9 mouse cellular contexts compared by ENCODE assay signal in genomic region chr3:88071783-88072182, GRCm38 (mm10). TPM values are rescaled to one million over a fixed set of nuclear protein-coding genes. Genes with fewer than 3 reads are reported as not detected.
DNase-seq lines count a peak whose midpoint lies in the region; ATAC-seq and TF ChIP-seq lines count a peak whose summit lies in the region.
"Had no signal": no experiment of that assay in that cellular context is flagged by ENCODE, and none has a peak within 500 bp of the region (broad histone marks: within the 10 kb centered on the region; RNA-seq: fewer than 3 reads in every experiment).

No protein-coding gene starts in this region.

- DNase-seq in ES-E14 (ENCODE audit: low read depth, low spot score), result peak; percentile 83
- peak; percentile 87 for DNase-seq in forebrain, embryonic 14.5 days (ENCODE audit: low spot score)
- peak; percentile 63 for DNase-seq in heart, postnatal 25 days (ENCODE audit: low spot score)
- peak; percentile 66 for DNase-seq in large intestine, adult 2 months (ENCODE audit: low read depth, low spot score)
- peak; percentile 90 for DNase-seq in lung, adult 2 months
- DNase-seq in testis, postnatal 14 days (ENCODE audit: low spot score), result peak; percentile 79

- H3K4me3 ChIP-seq in ES-E14 (ENCODE audit: insufficient read depth in 1 of 2, low read depth in 1 of 2, low read length in 2 of 2, poor library complexity in 1 of 2, severe bottlenecking in 1 of 2), result no peak overlapping the region
- no peak overlapping the region for H3K4me3 ChIP-seq in forebrain, embryonic 14.5 days (ENCODE audit: low read depth, low read length)
- no peak overlapping the region for H3K4me3 ChIP-seq in lung, adult 2 months (replicated peaks; ENCODE audit: extremely low read depth, low read depth, low read length)
- H3K4me3 ChIP-seq in olfactory bulb, adult 2 months (ENCODE audit: insufficient read depth, low read depth, low read length), result no peak overlapping the region
- H3K4me3 ChIP-seq: megakaryocyte, embryonic 14.5 days had no signal

- in situ Hi-C loops in ES-E14 (cut with MboI; ENCODE audit: low sequenced_read_pairs in 2 of 2, unreplicated experiment in 2 of 2), result loop anchor here in 1 of 2 experiments (5.0 kb wide), 1 partner anchor 49 kb away; no protein-coding TSS in a partner anchor

- H3K9me3 ChIP-seq in ES-E14 (ENCODE audit: control insufficient read depth, insufficient read depth, low read depth, low read length), result no peaks in the 10 kb centered on the region
- no peaks in the 10 kb centered on the region for H3K9me3 ChIP-seq in forebrain, embryonic 14.5 days (replicated peaks; ENCODE audit: control insufficient read depth, low read length)
- H3K9me3 ChIP-seq: megakaryocyte, embryonic 14.5 days had no signal

- peak; percentile 58; the same call in 1 of the 2 replicates for ATAC-seq in cerebellum, adult (ENCODE audit: insufficient number of reproducible peaks, low FRiP score, low TSS enrichment)
- ATAC-seq in forebrain, embryonic 14.5 days, result peak; percentile 80

- WGBS in forebrain, embryonic 14.5 days, result 2% methylated on average over 5 of the region's 5 CpGs
- 2% methylated on average over 5 of the region's 5 CpGs for WGBS in large intestine, adult 2 months
- 1% methylated on average over 5 of the region's 5 CpGs for WGBS in lung, adult 2 months
- 3% methylated on average over 5 of the region's 5 CpGs for WGBS in olfactory bulb, adult 2 months

- H3K4me1 ChIP-seq in ES-E14 (ENCODE audit: control insufficient read depth in 2 of 2, insufficient read depth in 2 of 2, low read length in 2 of 2, poor library complexity in 1 of 2), result no peaks in the 10 kb centered on the region
- no peaks in the 10 kb centered on the region for H3K4me1 ChIP-seq in forebrain, embryonic 14.5 days (ENCODE audit: control insufficient read depth, insufficient read depth, low read length)
- H3K4me1 ChIP-seq in lung, adult 2 months (ENCODE audit: control insufficient read depth, insufficient read depth, low read length), result no peaks in the 10 kb centered on the region
- peaks cover 5% of the 10 kb centered on the region; the same call in 1 of the 2 replicates for H3K4me1 ChIP-seq in olfactory bulb, adult 2 months (ENCODE audit: control insufficient read depth, insufficient read depth, low read length)

- intact Hi-C loops in heart, postnatal 25 days (cut with DNase I), result loop anchor here (1.0 to 5.0 kb wide), 3 partner anchors 44 to 136 kb away; partner anchors contain the start of gene Hapln2

- no peak overlapping the region for H3K9ac ChIP-seq in ES-E14 (ENCODE audit: insufficient read depth, low read depth, low read length, poor library complexity, severe bottlenecking)
- H3K9ac ChIP-seq in forebrain, embryonic 14.5 days (ENCODE audit: low read length), result no peak overlapping the region

- peak; percentile 97 for TF ChIP-seq CTCF in lung, adult 2 months (IDR thresholded peaks at IDR 0.05; ENCODE audit: insufficient read depth, low read length)
- TF ChIP-seq CTCF in olfactory bulb, adult 2 months (IDR thresholded peaks at IDR 0.05; ENCODE audit: insufficient read depth, low read depth, low read length), result peak; percentile 80

- no peaks in the 10 kb centered on the region for H3K27me3 ChIP-seq in forebrain, embryonic 14.5 days (replicated peaks; ENCODE audit: control insufficient read depth, insufficient read depth, low read length)

- no peaks in the 10 kb centered on the region for H3K36me3 ChIP-seq in ES-E14 (ENCODE audit: control insufficient read depth, insufficient read depth, low read length, poor library complexity, severe bottlenecking)
- H3K36me3 ChIP-seq in forebrain, embryonic 14.5 days (ENCODE audit: control insufficient read depth, insufficient read depth, low read length), result no peaks in the 10 kb centered on the region

- no peak overlapping the region for H3K4me2 ChIP-seq in forebrain, embryonic 14.5 days (ENCODE audit: low read length)

- no peak for TF ChIP-seq POLR2A in lung, adult 2 months (IDR thresholded peaks at IDR 0.05; ENCODE audit: borderline replicate concordance, extremely low read depth, low read depth, low read length)
- no peak for TF ChIP-seq POLR2A in olfactory bulb, adult 2 months (IDR thresholded peaks at IDR 0.05; ENCODE audit: insufficient read depth, low read depth, low read length)

- H3K27ac ChIP-seq in ES-E14 (ENCODE audit: insufficient read depth, low read depth, low read length, poor library complexity, severe bottlenecking), result no peak overlapping the region
- H3K27ac ChIP-seq in forebrain, embryonic 14.5 days (ENCODE audit: low read depth, low read length), result no peak overlapping the region
- no peak overlapping the region for H3K27ac ChIP-seq in olfactory bulb, adult 2 months (ENCODE audit: insufficient read depth, low read depth, low read length)

TF ChIP-seq in ES-E14, 5 proteins besides CTCF, POLR2A, EP300 and RAD21:
- no peak for TF ChIP-seq MAFK (IDR thresholded peaks at IDR 0.05; ENCODE audit: insufficient read depth, low read depth, low read length)
- no peak for TF ChIP-seq HCFC1 (IDR thresholded peaks at IDR 0.05; ENCODE audit: borderline replicate concordance, insufficient read depth, low read length)
- peak; percentile 93 for TF ChIP-seq ZC3H11A (IDR thresholded peaks at IDR 0.05; ENCODE audit: borderline replicate concordance, low read depth, low read length)
- TF ChIP-seq CHD2 (IDR thresholded peaks at IDR 0.05; ENCODE audit: low read depth, low read length), result no peak
- no peak for TF ChIP-seq ZNF384 (IDR thresholded peaks at IDR 0.05; ENCODE audit: low read depth, low read length)
TF ChIP-seq in ES-E14: peak in this region for 1.

RNA-seq across cellular contexts. Expression of gene Ttc24, which starts 6.3 kb away (rescaled TPM):
- not detected in 2 replicates for total RNA-seq in ES-E14 (2012; rRNA removed)
- polyA plus RNA-seq in forebrain, embryonic 14.5 days (2014; fragmentation: Nextera tagmentation; extraction: Ambion mirVana), result not detected in 2 replicates
- not detected for total RNA-seq in heart, postnatal 25 days (2021)
- not detected in 2 replicates for polyA plus RNA-seq in large intestine, adult 2 months (2012; rRNA removed)
- not detected in 2 replicates for polyA plus RNA-seq in lung, adult 2 months (2012; rRNA removed)
- polyA plus RNA-seq in olfactory bulb, adult 2 months (2012; ENCODE audit: insufficient read depth, insufficient read length, low replicate concordance, missing spikeins), result not detected in 2 replicates

RNA-seq across cellular contexts. Expression of gene Iqgap3, which starts 10.0 kb away (rescaled TPM):
- total RNA-seq in ES-E14 (2012; rRNA removed), result 60.3 and 81.2 TPM in 2 replicates
- 7.6 and 8.1 TPM in 2 replicates for polyA plus RNA-seq in forebrain, embryonic 14.5 days (2014; fragmentation: Nextera tagmentation; extraction: Ambion mirVana)
- total RNA-seq in heart, postnatal 25 days (2021), result 1 to 10 TPM in 1 of 2 experiments, under 1 TPM in 1; 0.75 to 1.0 TPM
- polyA plus RNA-seq in large intestine, adult 2 months (2012; rRNA removed), result 14.3 and 18.7 TPM in 2 replicates
- polyA plus RNA-seq in lung, adult 2 months (2012; rRNA removed), result 1.8 and 2.5 TPM in 2 replicates
- polyA plus RNA-seq in olfactory bulb, adult 2 months (2012; ENCODE audit: insufficient read depth, insufficient read length, low replicate concordance, missing spikeins), result not detected in 2 replicates

RNA-seq across cellular contexts. Expression of gene Naxe, which starts 13.5 kb away (rescaled TPM):
- total RNA-seq in ES-E14 (2012; rRNA removed), result 117 and 144 TPM in 2 replicates
- polyA plus RNA-seq in forebrain, embryonic 14.5 days (2014; fragmentation: Nextera tagmentation; extraction: Ambion mirVana), result 171 and 192 TPM in 2 replicates
- total RNA-seq in heart, postnatal 25 days (2021), result 10 to 100 TPM; 64.1 to 71.5 TPM
- 62.6 and 75.5 TPM in 2 replicates for polyA plus RNA-seq in large intestine, adult 2 months (2012; rRNA removed)
- polyA plus RNA-seq in lung, adult 2 months (2012; rRNA removed), result 90.5 and 117 TPM in 2 replicates
- polyA plus RNA-seq in olfactory bulb, adult 2 months (2012; ENCODE audit: insufficient read depth, insufficient read length, low replicate concordance, missing spikeins), result not detected in 2 replicates

RNA-seq across cellular contexts. Expression of gene Gpatch4, which starts 28.9 kb away (rescaled TPM):
- 33.5 and 37.9 TPM in 2 replicates for total RNA-seq in ES-E14 (2012; rRNA removed)
- 22.9 and 25.2 TPM in 2 replicates for polyA plus RNA-seq in forebrain, embryonic 14.5 days (2014; fragmentation: Nextera tagmentation; extraction: Ambion mirVana)
- 10 to 100 TPM in 1 of 2 experiments, 1 to 10 TPM in 1; 7.8 to 10.2 TPM for total RNA-seq in heart, postnatal 25 days (2021)
- polyA plus RNA-seq in large intestine, adult 2 months (2012; rRNA removed), result 8.0 and 9.3 TPM in 2 replicates
- polyA plus RNA-seq in lung, adult 2 months (2012; rRNA removed), result 5.7 and 7.2 TPM in 2 replicates
- not detected in 2 replicates for polyA plus RNA-seq in olfactory bulb, adult 2 months (2012; ENCODE audit: insufficient read depth, insufficient read length, low replicate concordance, missing spikeins)

RNA-seq across cellular contexts. Expression of gene Hapln2, which starts 44.4 kb away (rescaled TPM):
- not detected in 2 replicates for total RNA-seq in ES-E14 (2012; rRNA removed)
- polyA plus RNA-seq in forebrain, embryonic 14.5 days (2014; fragmentation: Nextera tagmentation; extraction: Ambion mirVana), result 0.52 TPM in 1 of 2 replicates, not detected in the other
- not detected for total RNA-seq in heart, postnatal 25 days (2021)
- not detected in 2 replicates for polyA plus RNA-seq in large intestine, adult 2 months (2012; rRNA removed)
- 0.06 and 0.37 TPM in 2 replicates for polyA plus RNA-seq in lung, adult 2 months (2012; rRNA removed)
- not detected in 2 replicates for polyA plus RNA-seq in olfactory bulb, adult 2 months (2012; ENCODE audit: insufficient read depth, insufficient read length, low replicate concordance, missing spikeins)
